Mouse (Mus musculus) olfactory bulb, adult 2 months (tissue): ENCODE measurements at regions not wholly inside any gene's neighbourhood (a gene's known extent, or its start where the extent isn't known, plus 50 kb on each side); places are given as distances from the start of the nearest gene placed in this dataset.

Experiments used
- CTCF ChIP-seq: fragments of 200-500 bp; IDR thresholded peaks from 2 replicates; pipeline ENCODE4 v1.5.1; 2012; ENCODE audit warnings: low read depth, mild to moderate bottlenecking, low read length, moderate library complexity; ENCODE audit not compliant: insufficient read depth
- POLR2A ChIP-seq: fragments of 200-500 bp; IDR thresholded peaks from 2 replicates; pipeline ENCODE4 v1.6.1; 2012; ENCODE audit warnings: mild to moderate bottlenecking, low read depth, low read length, moderate library complexity; ENCODE audit not compliant: insufficient read depth

DNA sequence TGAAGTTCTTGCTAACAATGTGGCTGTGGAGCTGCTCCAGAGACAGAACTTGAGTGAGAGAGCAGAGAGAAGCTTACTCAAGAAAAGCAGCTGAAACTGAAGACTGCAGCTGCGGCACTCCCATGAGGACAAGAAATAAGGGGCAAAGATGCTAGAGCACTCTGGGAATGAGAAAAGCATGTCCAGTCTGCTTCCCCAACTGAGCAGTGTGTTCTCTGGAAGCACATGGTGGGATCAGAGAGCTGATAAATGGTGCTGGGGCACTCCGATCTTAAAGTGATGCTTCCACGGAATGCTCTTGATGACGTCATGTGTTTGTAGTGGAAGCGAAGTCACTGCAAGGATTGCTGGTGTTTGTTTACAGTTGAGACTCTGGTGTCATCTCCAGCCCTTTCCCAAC lies 186.1 kb upstream of the Phactr1 start:
- TF ChIP-seq CTCF, result no peak
- TF ChIP-seq POLR2A, result no peak
